8 mouse cellular contexts compared by ENCODE assay signal in the genomic region with DNA sequence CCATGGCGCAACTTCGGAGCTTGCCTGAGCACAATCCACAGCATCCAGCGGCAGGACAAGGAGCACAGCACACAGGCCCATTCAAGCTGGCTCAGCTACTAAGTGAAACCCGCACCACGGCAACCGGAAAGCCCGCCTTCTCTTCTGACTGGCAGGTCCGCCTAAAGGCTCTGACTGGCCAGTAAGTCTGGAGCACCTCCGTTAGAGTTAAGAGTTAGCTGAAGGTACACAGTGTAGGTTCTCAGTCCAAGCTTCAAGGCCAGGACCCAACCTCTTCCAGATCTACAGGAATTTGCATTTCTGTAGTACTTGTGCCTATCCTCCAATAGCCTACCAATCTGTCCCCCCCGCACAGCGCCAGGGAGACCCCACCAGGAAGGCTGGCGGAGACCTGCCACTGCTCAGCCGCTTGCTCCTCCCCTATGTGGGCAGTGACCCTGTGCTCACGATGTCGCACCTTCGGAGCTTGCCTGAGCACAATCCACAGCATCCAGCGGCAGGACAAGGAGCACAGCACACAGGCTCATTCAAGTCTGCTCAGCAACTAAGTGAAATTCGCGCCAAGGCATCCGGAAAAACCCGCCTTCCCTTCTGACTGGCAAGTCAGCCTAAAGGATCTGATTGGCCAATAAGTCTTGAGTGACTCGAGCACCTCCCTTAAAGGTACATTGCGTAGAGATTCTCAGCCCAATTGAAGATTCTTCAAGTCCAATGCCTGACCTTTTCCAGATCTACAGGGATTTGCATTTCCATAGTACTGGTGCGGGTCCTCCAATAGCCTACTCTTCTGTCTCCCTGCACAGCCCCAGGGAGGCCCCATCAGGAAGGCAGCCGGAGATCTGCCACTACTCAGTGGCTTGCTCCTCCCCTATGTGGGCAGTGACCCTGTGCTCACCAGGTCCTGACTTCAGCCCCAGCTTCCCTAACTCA. TPM values are rescaled to one million over a fixed set of nuclear protein-coding genes. Genes with fewer than 3 reads are reported as not detected.
DNase-seq lines count a peak whose midpoint lies in the region; ATAC-seq and TF ChIP-seq lines count a peak whose summit lies in the region.
"Not testable (repeated sequence)": the region's sequence is repeated elsewhere in the genome, so short reads cannot be mapped to it uniquely, and the experiment has no call there.

Gene A630089N07Rik (minus strand): TSS at position 562 of the 930 bp plus-strand sequence.

- not testable (repeated sequence) for H3K79me2 ChIP-seq in heart, adult 2 months (replicated peaks; ENCODE audit: control insufficient read depth, insufficient read depth, low read length)

- H3K27ac ChIP-seq in embryonic facial prominence, embryonic 14.5 days (replicated peaks; ENCODE audit: low read depth, low read length) = peak within 1 kb of the TSS; percentile 70
- H3K27ac ChIP-seq in heart, adult 2 months = peak within 1 kb of the TSS; percentile 57
- H3K27ac ChIP-seq in limb, embryonic 13.5 days = peak within 1 kb of the TSS; percentile 82
- peak within 1 kb of the TSS; percentile 60; the same call in 1 of the 2 replicates for H3K27ac ChIP-seq in midbrain, embryonic 16.5 days (ENCODE audit: low read length)

- under 1% methylated on average over 24 of the region's 25 CpGs for WGBS in embryonic facial prominence, embryonic 14.5 days
- WGBS in heart, adult 2 months = under 1% methylated on average over 25 of the region's 25 CpGs
- under 1% methylated on average over 25 of the region's 25 CpGs for WGBS in limb, embryonic 13.5 days
- WGBS in midbrain, embryonic 16.5 days = under 1% methylated on average over 25 of the region's 25 CpGs

- TF ChIP-seq POLR2A in heart, adult 2 months (IDR thresholded peaks at IDR 0.05; ENCODE audit: insufficient read depth, low read depth, low read length) = 0 out of 2 replicates have a peak, but pooled peaks have one; percentile 15

- H3K4me3 ChIP-seq in embryonic facial prominence, embryonic 14.5 days (ENCODE audit: low read depth, low read length) = peak within 1 kb of the TSS; percentile 72
- H3K4me3 ChIP-seq in heart, adult 2 months = peak within 1 kb of the TSS; percentile 76
- H3K4me3 ChIP-seq in limb, embryonic 13.5 days = peak within 1 kb of the TSS; percentile 72
- peak within 1 kb of the TSS; percentile 83 for H3K4me3 ChIP-seq in midbrain, embryonic 16.5 days (ENCODE audit: low read depth, low read length)

- not testable (repeated sequence) for H3K4me1 ChIP-seq in embryonic facial prominence, embryonic 14.5 days (ENCODE audit: control insufficient read depth, insufficient read depth, low read length); heart, adult 2 months (ENCODE audit: control insufficient read depth, insufficient read depth, low read length); limb, embryonic 13.5 days
- peaks cover 13% of the 10 kb centered on the region for H3K4me1 ChIP-seq in midbrain, embryonic 16.5 days (ENCODE audit: control insufficient read depth, insufficient read depth, low read length)

- intact Hi-C loops in heart, adult 2 months (cut with DNase I) = loop anchor here (5.0 kb wide), 1 partner anchor 230 kb away; the partner anchor contains the start of gene Prdm15

- not testable (repeated sequence) for H3K27me3 ChIP-seq in embryonic facial prominence, embryonic 14.5 days (replicated peaks; ENCODE audit: control insufficient read depth, insufficient read depth, low read length); heart, adult 2 months (ENCODE audit: control insufficient read depth, insufficient read depth, low read length); limb, embryonic 13.5 days; midbrain, embryonic 16.5 days (ENCODE audit: control insufficient read depth, insufficient read depth, low read depth, low read length)

- H3K4me2 ChIP-seq in embryonic facial prominence, embryonic 14.5 days (ENCODE audit: low read depth, low read length) = peak within 1 kb of the TSS; percentile 66
- peak within 1 kb of the TSS; percentile 71 for H3K4me2 ChIP-seq in limb, embryonic 13.5 days (replicated peaks)
- peak within 1 kb of the TSS; percentile 79 for H3K4me2 ChIP-seq in midbrain, embryonic 16.5 days (ENCODE audit: low read length)

- peaks cover 13% of the 10 kb centered on the region; the same call in 1 of the 2 replicates for H3K9me3 ChIP-seq in embryonic facial prominence, embryonic 14.5 days (ENCODE audit: control insufficient read depth, low read length)
- peaks cover 24% of the 10 kb centered on the region for H3K9me3 ChIP-seq in limb, embryonic 13.5 days
- not testable (repeated sequence) for H3K9me3 ChIP-seq in midbrain, embryonic 16.5 days (replicated peaks; ENCODE audit: control insufficient read depth, low read length, poor library complexity, severe bottlenecking)

- peak within 1 kb of the TSS; percentile 70 for H3K9ac ChIP-seq in embryonic facial prominence, embryonic 14.5 days (ENCODE audit: low read depth, low read length)
- H3K9ac ChIP-seq in heart, adult 2 months (ENCODE audit: low read depth, low read length) = peak within 1 kb of the TSS; percentile 71
- peak within 1 kb of the TSS; percentile 75 for H3K9ac ChIP-seq in limb, embryonic 13.5 days
- H3K9ac ChIP-seq in midbrain, embryonic 16.5 days (ENCODE audit: low read depth, low read length) = peak within 1 kb of the TSS; percentile 62

- DNase-seq in 3T3-L1 (ENCODE audit: low read depth, low spot score) = peak; percentile 97
- DNase-seq in adrenal gland, postnatal 4 days (ENCODE audit: low spot score in 2 of 2) = peak; percentile 42 to 59
- peak; percentile 96 for DNase-seq in embryonic facial prominence, embryonic 14.5 days (ENCODE audit: low spot score)
- peak; percentile 88 for DNase-seq in heart, adult 2 months
- DNase-seq in kidney, adult 8-10 months = peak; percentile 85 to 88
- DNase-seq in spleen, postnatal 10 days (ENCODE audit: low spot score in 2 of 2) = peak; percentile 78 to 92

- H3K36me3 ChIP-seq in embryonic facial prominence, embryonic 14.5 days (ENCODE audit: control insufficient read depth, insufficient read depth, low read length); heart, adult 2 months (ENCODE audit: control insufficient read depth, insufficient read depth, low read length); midbrain, embryonic 16.5 days (ENCODE audit: control insufficient read depth, insufficient read depth, low read length): not testable (repeated sequence)
- H3K36me3 ChIP-seq in limb, embryonic 13.5 days = peaks cover 13% of the 10 kb centered on the region

- TF ChIP-seq EP300 in heart, adult 2 months (IDR thresholded peaks at IDR 0.05; ENCODE audit: insufficient read depth, low read depth, low read length) = not testable (repeated sequence)

- not testable (repeated sequence) for TF ChIP-seq CTCF in heart, adult 2 months (IDR thresholded peaks at IDR 0.05)

- ATAC-seq in embryonic facial prominence, embryonic 14.5 days (ENCODE audit: low read depth) = peak; percentile 99
- ATAC-seq in limb, embryonic 13.5 days (ENCODE audit: low FRiP score, low read depth) = peak; percentile 98
- peak; percentile 98 for ATAC-seq in midbrain, embryonic 16.5 days

RNA-seq across cellular contexts. Expression of gene A630089N07Rik, which starts in this region (rescaled TPM):
- 10 to 100 TPM; 12.3 to 12.7 TPM for total RNA-seq in adrenal gland, postnatal 4 days (2021)
- 14.4 and 17.1 TPM in 2 replicates for polyA plus RNA-seq in embryonic facial prominence, embryonic 14.5 days (2014; fragmentation: Nextera tagmentation; extraction: Ambion mirVana)
- total RNA-seq in heart, adult 2 months (2021) = 1 to 10 TPM; 1.5 to 1.8 TPM
- 0.64 and 0.84 TPM in 2 replicates for polyA plus RNA-seq in heart, adult 2 months (2012; rRNA removed)
- polyA plus RNA-seq in limb, embryonic 13.5 days (2015; fragmentation: Nextera tagmentation; extraction: Ambion mirVana) = 22.6 and 26.0 TPM in 2 replicates
- 10.8 and 12.5 TPM in 2 replicates for polyA plus RNA-seq in midbrain, embryonic 16.5 days (2015; fragmentation: Nextera tagmentation; extraction: Ambion mirVana)

Comparison
In these comparisons a context has a peak if more than half of its experiments do, and no peak if none do; other contexts are left out.
1. Peak in every context shown above with its lines: DNase-seq, ATAC-seq, H3K4me3 ChIP-seq and H3K27ac ChIP-seq.
2. RNA of gene A630089N07Rik (total RNA-seq): 12.3 to 12.7 TPM in adrenal gland, postnatal 4 days; 1.5 to 1.8 TPM in heart, adult 2 months; every median in the first group is over 4 times any median in the second.